Mouse (Mus musculus) kidney, adult 2 months (tissue): ENCODE results near the gene Eral1. TPM values are rescaled to one million over a fixed set of nuclear protein-coding genes. Genes with fewer than 3 reads are reported as not detected.

Experiments
- DNase-seq: peaks from one replicate; pipeline ENCODE4 v3.0.0; 2021
- H3K27ac ChIP-seq: fragments of 200-500 bp; 2 replicates; pipeline ENCODE4 v1.5.1; 2012; ENCODE audit warnings: low read depth, low read length, control low read depth, inconsistent platforms; ENCODE audit not compliant: insufficient read depth
- H3K27me3 ChIP-seq: fragments of 200-500 bp; replicated peaks from 2 replicates; pipeline ENCODE4 v1.6.1; 2012; ENCODE audit warnings: mild to moderate bottlenecking, moderate library complexity, low read length, inconsistent platforms; ENCODE audit not compliant: control insufficient read depth, insufficient read depth
- H3K36me3 ChIP-seq: fragments of 200-500 bp; 2 replicates; pipeline ENCODE4 v1.6.1; 2012; ENCODE audit warnings: mild to moderate bottlenecking, moderate library complexity, low read length, inconsistent platforms; ENCODE audit not compliant: control insufficient read depth, insufficient read depth
- H3K4me1 ChIP-seq: fragments of 200-500 bp; 2 replicates; pipeline ENCODE4 v1.6.1; 2011; ENCODE audit warnings: low read length; ENCODE audit not compliant: control insufficient read depth, insufficient read depth
- H3K4me3 ChIP-seq: fragments of 200-500 bp; 2 replicates; pipeline ENCODE4 v1.5.1; 2011; ENCODE audit warnings: mild to moderate bottlenecking, low read depth, low read length, control low read depth; ENCODE audit not compliant: insufficient read depth
- CTCF ChIP-seq: fragments of 200-500 bp; conservative IDR thresholded peaks from 2 replicates; pipeline ENCODE4 v1.5.1; 2011; ENCODE audit warnings: low read depth, mild to moderate bottlenecking, control low read depth, low read length, moderate library complexity, mixed read lengths; ENCODE audit not compliant: insufficient read depth, insufficient read length
- POLR2A ChIP-seq: fragments of 200-500 bp; IDR thresholded peaks from one replicate; pipeline ENCODE4 v1.6.1; 2011; ENCODE audit warnings: low read depth, low read length, control low read depth
- WGBS: fragments of 180-500 bp; shearing (Covaris S2); methylation state at CpG from one replicate; pipeline ENCODE4 v1.1.7; 2018; 5-methylcytosine and 5-hydroxymethylcytosine counted together
- polyA plus RNA-seq: library from polyadenylated mRNA; depleted of rRNA; stranded (reverse); fragments of >200 nt; gene quantifications from 2 replicates; pipeline ENCODE4 v1.2.3, GENCODE M21; 2012; rRNA removed

Eral1 gene
- polyA plus RNA-seq = 39.1 and 41.6 TPM in 2 replicates

- no peak for TF ChIP-seq CTCF
- peak; percentile 51 for TF ChIP-seq POLR2A
These were observed at the start of gene Eral1 for GRCm38 (mm10) chr11:78079961-78080921. Gene Eral1 (minus strand): TSS chr11:78080383.

GRCm38 (mm10) chr11:78129458-78129857 lies 49.3 kb upstream of the Eral1 start:
- H3K4me1 ChIP-seq = peaks cover 8% of the 10 kb centered on the region
- H3K27me3 ChIP-seq = no peaks in the 10 kb centered on the region
- WGBS = 47% methylated on average over 8 of the region's 8 CpGs
- no peak overlapping the region for H3K4me3 ChIP-seq
- no peak for DNase-seq
- no peak overlapping the region for H3K27ac ChIP-seq
- no peaks in the 10 kb centered on the region for H3K36me3 ChIP-seq
- TF ChIP-seq POLR2A (no peak), CTCF (no peak)

More at GRCm38 (mm10) chr11:78079961-78080921, at the start of gene Eral1:
- H3K27me3 ChIP-seq = no peaks in the 10 kb centered on the region
- no peaks in the 10 kb centered on the region; the same call in 1 of the 2 replicates for H3K4me1 ChIP-seq
- peak within 1 kb of the TSS; percentile 58; the same call in 1 of the 2 replicates for H3K27ac ChIP-seq
- no peaks in the 10 kb centered on the region; the same call in 1 of the 2 replicates for H3K36me3 ChIP-seq
- 2% methylated on average over 42 of the region's 42 CpGs for WGBS
- peak within 1 kb of the TSS; percentile 82 for H3K4me3 ChIP-seq
- DNase-seq = peak; percentile 92

- no peak for TF ChIP-seq POLR2A
- TF ChIP-seq CTCF = no peak
- no peak overlapping the region for H3K4me3 ChIP-seq
- H3K4me1 ChIP-seq = peaks cover 8% of the 10 kb centered on the region; the same call in 1 of the 2 replicates
- no peaks in the 10 kb centered on the region for H3K27me3 ChIP-seq
- 55% methylated on average over 4 of the region's 4 CpGs for WGBS
- H3K36me3 ChIP-seq = no peaks in the 10 kb centered on the region
- no peak for DNase-seq
- no peak overlapping the region for H3K27ac ChIP-seq
These were observed 46.6 kb upstream of the Eral1 start for GRCm38 (mm10) chr11:78126739-78127138.

GRCm38 (mm10) chr11:78125691-78126090 lies 45.5 kb upstream of the Eral1 start:
- DNase-seq = peak; percentile 41
- H3K4me3 ChIP-seq = no peak overlapping the region
- H3K36me3 ChIP-seq = no peaks in the 10 kb centered on the region
- 35% methylated on average over 6 of the region's 6 CpGs for WGBS
- TF ChIP-seq POLR2A (no peak), CTCF (no peak)
- peak overlapping the region; percentile 47 for H3K27ac ChIP-seq
- peaks cover 8% of the 10 kb centered on the region; the same call in 1 of the 2 replicates for H3K4me1 ChIP-seq
- H3K27me3 ChIP-seq = no peaks in the 10 kb centered on the region

GRCm38 (mm10) chr11:78123782-78124181 lies 43.6 kb upstream of the Eral1 start:
- no peaks in the 10 kb centered on the region for H3K27me3 ChIP-seq
- peaks cover 8% of the 10 kb centered on the region; the same call in 1 of the 2 replicates for H3K4me1 ChIP-seq
- no peak for DNase-seq
- H3K36me3 ChIP-seq = no peaks in the 10 kb centered on the region
- no peak for TF ChIP-seq POLR2A
- TF ChIP-seq CTCF = no peak
- no peak overlapping the region for H3K4me3 ChIP-seq
- no peak overlapping the region for H3K27ac ChIP-seq

- no peak overlapping the region for H3K4me3 ChIP-seq
- H3K4me1 ChIP-seq = peaks cover 8% of the 10 kb centered on the region; the same call in 1 of the 2 replicates
- 71% methylated on average over 4 of the region's 4 CpGs for WGBS
- TF ChIP-seq POLR2A (no peak), CTCF (no peak)
- no peaks in the 10 kb centered on the region for H3K27me3 ChIP-seq
- no peak overlapping the region for H3K27ac ChIP-seq
- no peak for DNase-seq
- no peaks in the 10 kb centered on the region for H3K36me3 ChIP-seq
These were observed 42.6 kb upstream of the Eral1 start for GRCm38 (mm10) chr11:78122815-78123214.

GRCm38 (mm10) chr11:78121176-78121575 lies 41.0 kb upstream of the Eral1 start:
- Histone ChIP-seq H3K4me1 (peaks cover under 1% of the 10 kb centered on the region; the same call in 1 of the 2 replicates), H3K36me3 (no peaks in the 10 kb centered on the region), H3K27me3 (no peaks in the 10 kb centered on the region), H3K4me3 (no peak overlapping the region), H3K27ac (no peak overlapping the region)
- no peak for TF ChIP-seq CTCF
- no peak for TF ChIP-seq POLR2A
- peak; percentile 72 for DNase-seq
- WGBS = 27% methylated on average over 5 of the region's 5 CpGs
